Mouse (Mus musculus): ENCODE measurements at regions not wholly inside any gene's neighbourhood (a gene's known extent, or its start where the extent isn't known, plus 50 kb on each side); places are given as distances from the start of the nearest gene placed in this dataset.
"Not testable (repeated sequence)": the region's sequence is repeated elsewhere in the genome, so short reads cannot be mapped to it uniquely, and the experiment has no call there.

- DNase-seq = no peak
- intact Hi-C loops (cut with DNase I) = no loop called here
These were observed 336.5 kb downstream of the Fscb start for GRCm38 (mm10) chr12:64137997-64138396.

- no peak for DNase-seq
- intact Hi-C loops (cut with DNase I) = no loop called here
These were observed 358.1 kb downstream of the Fscb start for GRCm38 (mm10) chr12:64116438-64116837.

DNA sequence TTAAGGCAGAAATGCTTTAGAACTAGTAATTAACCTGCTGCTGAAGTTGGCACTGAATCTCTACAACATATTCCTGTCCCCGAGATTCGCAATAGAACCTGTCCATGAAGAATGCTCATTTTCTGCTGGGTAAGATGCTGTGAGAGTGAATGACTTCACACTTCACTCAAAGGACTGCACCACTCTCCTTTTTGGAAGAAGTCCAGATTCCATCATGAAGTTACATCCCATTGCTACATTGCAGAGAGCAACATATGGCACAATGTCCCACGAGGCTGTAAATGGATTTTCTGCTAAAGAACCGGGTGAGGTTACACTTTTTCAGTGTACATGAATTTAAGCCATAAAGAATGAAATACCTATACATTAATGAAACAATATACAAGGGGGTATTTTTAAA, 360.0 kb downstream of the Fscb start:
- intact Hi-C loops (cut with DNase I) = no loop called here
- DNase-seq = no peak

GRCm38 (mm10) chr12:64104214-64104613, 370.3 kb downstream of the Fscb start:
- peak; percentile 2 to 25 for DNase-seq
- intact Hi-C loops (cut with DNase I) = no loop called here

DNA sequence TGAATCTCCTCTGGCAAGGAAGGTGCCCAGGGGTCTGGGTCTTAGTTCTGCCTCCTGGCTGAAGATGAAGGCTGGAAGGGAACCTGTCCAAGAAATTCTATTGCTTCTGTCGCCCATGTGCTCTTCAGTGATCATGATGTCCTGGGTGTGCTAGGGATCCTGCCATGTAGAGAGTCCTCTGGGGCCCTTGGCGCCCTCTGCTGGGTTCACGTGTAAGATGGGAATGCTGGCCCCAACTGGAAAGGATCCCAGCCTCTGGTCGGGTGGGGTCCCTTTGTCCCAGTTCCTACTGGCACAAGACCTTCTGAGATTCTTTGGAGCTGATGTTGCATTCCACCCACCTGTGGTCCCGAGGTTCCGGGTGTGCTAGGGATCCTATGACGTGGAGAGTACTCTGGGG, 397.7 kb downstream of the Fscb start:
- peak in 1 of 2 experiments; percentile 1 for DNase-seq
- intact Hi-C loops (cut with DNase I) = no loop called here

GRCm38 (mm10) chr12:64045528-64045927, 429.0 kb downstream of the Fscb start:
- intact Hi-C loops (cut with DNase I) = no loop called here
- DNase-seq = no peak

DNA sequence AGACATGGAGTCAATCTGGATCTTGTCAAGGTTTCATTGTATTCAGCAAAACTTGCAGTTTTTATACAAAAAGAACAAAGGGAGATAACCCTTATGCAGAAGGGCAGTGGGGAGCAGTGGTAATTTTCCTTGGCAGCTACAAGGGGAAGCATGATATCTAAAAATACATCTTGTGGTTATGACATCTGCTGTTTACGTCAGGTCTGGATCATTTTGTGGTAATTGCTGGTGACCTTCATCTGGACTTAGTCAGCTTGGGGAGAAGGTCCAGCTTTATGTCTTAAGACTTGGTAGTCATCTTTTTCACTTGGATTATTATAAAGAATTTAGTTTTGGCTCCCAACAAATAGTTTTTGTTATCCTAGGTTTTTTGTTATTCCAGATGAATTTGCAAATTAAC, 465.9 kb downstream of the Fscb start:
- intact Hi-C loops (cut with DNase I); DNase-seq: not testable (repeated sequence)

Measured in heart, postnatal 14 days (tissue).